Mouse (Mus musculus): Measurements from ENCODE around the gene Ppp2ca.

Ppp2ca gene

DNA sequence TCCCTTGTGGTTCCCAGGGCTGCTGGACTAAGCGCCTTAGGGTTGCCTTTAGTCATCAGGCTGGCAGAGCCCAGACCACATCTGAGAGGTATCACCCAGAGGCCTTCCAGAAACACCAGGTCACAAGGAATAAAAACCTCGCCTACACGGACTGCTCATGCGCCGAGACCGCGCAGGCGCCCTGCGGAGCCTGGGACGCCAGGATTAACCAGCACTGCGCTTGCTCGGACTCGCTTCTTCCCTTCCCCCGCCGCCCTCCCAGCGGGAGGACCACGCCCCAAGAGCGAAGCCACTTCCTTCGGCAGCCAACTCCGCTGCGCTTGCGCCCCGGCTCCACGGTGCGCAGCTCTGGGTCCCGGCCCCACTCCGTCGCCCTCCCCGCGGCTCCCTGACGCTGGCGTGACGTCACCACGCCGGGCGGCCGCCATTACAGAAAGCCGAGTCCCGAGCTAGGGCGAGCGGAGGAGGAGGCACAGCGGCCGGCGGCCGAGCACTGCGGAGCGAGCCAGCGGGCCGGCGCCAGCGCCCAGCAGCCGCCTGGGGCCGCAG, at the start of gene Ppp2ca:
Gene Ppp2ca, plus strand, starts transcription at position 284 of the 549 bp plus-strand sequence.
- DNase-seq (ENCODE audit: low spot score) = peak; percentile 98

DNA sequence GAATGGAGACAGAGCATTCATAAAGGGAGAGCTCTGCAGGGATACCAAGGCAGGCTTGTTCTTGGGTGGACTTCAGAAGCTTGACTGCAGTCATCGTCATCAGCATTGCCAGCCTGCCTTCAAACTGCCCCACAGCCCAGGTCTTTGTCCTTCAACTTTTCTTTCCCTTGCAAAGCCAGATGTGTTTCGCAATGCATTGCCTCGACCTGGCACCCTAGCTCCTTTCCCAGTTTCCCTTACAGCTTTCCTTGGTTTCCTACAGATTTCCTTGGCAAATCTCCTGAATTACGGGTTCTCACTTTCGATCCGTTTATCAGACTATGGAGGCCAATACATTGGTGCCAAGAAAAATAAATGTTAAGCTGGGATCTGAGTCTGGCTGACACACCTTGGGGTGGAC, 45.1 kb upstream of the Ppp2ca start:
- DNase-seq (ENCODE audit: low spot score) = no peak

DNA sequence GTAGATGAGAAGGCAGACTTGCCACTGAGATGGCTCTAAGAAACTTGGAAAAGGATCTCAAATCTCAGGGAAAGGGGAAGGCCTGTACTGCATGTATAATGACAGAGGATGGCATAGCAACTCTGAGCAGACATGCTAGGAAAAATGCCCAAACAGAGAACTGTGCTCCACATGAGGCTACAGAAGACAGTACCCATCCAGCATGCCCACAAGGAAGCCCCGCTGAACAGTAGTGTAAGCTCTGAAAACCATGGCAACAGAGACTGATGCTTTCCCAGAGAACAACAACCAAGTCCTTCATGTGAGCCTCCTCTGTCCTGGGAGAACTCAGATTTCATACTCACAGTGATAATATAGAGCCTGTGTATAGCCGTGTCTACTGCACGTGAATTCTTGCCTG, 43.8 kb upstream of the Ppp2ca start:
- no peak for DNase-seq (ENCODE audit: low spot score)

DNA sequence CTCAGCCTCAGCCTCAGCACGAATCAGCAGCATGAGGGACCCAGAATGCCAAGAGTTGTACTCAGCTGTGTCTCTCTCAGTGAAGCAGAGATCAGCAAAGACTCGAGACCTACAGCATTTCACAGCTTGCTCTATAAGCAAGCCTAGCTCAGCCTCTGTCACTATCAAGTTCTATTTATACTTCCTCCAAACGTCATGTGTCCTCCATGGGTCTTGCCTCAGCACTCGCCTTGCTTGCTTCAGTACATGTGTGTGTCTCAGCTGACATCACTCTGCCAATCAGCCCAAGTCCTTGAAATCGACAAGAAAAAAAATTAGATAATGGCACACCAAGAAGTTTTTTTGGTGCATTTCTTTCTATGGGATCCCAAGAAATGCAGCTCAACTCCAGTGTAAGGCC, 42.3 kb upstream of the Ppp2ca start:
- no peak for DNase-seq (ENCODE audit: low spot score)

DNA sequence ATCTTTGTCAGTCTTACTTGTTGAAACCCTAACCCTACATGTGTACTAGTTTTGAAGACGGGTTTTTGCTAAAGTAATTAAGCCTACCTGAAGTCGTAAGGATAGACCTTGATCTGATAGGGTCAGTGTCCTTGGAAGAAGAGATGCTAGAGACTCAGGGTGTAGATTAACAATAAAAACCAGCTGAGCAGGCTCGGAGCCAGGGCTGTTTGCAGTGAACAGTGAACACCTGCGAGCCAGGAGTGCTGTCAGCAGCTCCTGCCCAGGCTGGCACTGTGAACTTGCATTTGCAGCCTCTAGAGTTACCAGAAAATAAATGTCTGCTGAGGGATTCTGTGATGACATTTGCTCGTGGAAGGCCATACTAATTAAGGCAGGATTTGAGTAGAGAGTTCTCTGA, 39.5 kb upstream of the Ppp2ca start:
- no peak for DNase-seq (ENCODE audit: low spot score)

DNA sequence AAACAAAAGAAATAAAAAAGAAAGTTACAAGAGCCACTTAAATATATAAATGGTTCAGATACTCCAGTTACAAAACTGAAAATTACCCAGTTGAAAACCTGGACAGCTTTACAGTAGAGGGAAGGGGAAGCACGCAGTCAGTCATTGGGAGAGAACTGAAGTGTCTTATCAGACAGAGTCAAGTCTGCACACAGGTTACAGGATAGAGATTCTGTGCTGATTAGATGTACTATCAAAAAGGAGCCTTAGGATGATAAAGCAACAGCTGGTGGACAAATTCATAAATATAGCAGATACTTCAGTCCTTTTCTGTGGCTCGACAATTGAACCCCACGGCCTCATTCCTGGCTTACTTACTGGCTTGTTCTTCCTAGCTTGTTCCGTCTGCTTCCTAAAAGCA, 38.2 kb upstream of the Ppp2ca start:
- no peak for DNase-seq (ENCODE audit: low spot score)

DNA sequence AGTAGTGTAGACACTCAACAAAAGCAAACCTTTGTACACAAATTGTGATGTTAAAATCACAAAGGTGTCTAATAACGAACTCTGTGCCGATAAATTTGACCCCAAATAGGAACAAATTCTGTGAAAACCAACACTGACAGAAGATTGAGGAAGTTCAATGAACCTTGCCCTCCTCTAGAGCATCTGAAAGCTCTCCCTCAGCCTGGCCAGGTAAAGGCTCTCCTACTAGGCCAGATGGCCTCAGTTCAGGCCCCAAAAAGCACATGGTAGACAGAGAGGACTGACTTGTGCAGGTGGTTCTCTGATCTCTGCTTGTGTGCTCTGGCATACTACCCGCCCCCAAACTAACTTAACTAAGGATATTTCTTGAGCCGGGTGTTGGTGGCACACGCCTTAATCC, 36.1 kb upstream of the Ppp2ca start:
- no peak for DNase-seq (ENCODE audit: low spot score)

DNA sequence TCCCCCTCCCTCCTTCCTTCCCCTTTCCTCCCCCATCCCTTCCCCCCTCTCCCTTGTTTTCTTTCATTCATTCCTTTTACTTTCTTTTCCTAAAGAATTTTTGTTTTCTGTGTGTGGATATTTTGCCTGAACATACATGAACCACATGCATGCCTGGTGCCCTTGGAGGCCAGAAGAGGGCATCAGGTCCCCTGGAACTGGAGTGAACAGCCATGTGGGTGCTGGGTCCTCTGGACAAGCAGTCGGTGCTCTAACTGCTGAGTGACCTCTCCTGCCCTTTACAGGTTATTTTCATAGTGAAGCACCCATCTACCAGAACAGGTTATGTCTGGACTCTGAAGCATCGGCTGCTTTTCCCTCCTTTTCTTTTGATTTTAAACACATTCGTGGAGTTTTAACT, 34.1 kb upstream of the Ppp2ca start:
- DNase-seq (ENCODE audit: low spot score) = no peak

DNA sequence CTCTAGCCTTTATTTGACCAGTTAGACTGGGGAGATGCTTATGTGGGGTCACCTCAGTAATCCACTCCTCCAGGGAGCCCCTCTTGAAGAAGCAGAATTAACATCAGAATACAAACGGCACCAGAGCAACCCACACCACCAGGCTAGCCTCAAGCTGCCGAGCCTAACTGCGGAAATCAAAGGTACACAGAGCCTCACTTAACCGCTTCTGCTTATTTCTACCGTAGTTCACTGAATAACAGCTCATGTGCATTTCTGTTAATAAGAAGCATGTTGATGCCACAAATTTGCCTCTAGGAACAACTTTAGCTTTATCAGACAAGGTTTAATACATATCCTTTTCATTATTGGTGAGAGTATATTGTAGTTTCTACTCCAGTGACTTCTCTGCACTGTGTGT, 32.6 kb upstream of the Ppp2ca start:
- DNase-seq (ENCODE audit: low spot score) = no peak

DNA sequence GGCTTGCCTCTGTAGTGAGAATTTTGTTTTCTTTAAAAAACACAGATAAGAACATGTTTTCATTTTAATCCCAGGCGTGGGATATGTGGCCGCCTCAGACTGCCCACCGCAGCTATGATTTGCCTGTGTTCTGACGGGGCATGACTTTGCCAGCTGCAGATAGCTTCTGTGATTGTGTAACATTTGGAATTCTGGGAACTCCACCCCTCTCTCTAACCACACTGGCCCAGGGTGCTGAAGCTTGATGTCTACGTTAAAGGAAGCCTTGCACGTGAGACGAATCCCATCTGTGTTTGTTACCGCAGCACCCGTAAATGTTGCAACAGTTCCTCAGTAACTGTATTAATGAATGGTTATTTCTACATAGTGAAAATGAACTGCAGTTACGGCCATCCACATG, 26.7 kb upstream of the Ppp2ca start:
- DNase-seq (ENCODE audit: low spot score) = no peak

DNA sequence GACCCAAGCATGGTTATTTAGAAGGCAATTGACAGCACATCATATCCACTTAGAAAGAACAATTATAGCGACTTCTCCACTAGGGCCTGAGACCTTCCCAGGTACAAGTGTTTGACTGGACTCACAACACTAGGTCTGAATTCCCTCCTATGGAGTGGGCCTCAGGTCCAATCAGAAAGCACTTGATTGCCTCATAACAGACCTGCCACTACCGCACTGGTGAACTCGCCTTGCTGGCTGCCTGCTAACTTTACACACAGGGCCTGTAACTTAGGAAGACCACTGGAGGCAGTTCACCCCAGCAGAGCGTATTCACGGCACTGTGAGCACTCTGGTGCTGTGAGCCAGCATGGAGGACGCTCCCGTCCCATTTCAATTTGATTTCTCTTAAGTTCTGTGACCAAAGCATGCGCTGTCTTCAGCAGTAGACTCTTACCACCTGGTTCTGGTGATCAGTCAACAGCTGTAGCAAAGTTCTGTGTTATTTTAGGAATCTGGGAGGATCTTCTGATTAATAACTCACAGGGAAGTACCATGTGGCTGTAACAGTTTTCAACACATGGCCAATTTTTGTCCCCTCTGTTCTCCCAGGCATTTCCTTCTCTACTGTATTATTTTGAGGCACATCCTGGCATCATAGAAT, 24.8 kb upstream of the Ppp2ca start:
- DNase-seq (ENCODE audit: low spot score) = no peak

DNA sequence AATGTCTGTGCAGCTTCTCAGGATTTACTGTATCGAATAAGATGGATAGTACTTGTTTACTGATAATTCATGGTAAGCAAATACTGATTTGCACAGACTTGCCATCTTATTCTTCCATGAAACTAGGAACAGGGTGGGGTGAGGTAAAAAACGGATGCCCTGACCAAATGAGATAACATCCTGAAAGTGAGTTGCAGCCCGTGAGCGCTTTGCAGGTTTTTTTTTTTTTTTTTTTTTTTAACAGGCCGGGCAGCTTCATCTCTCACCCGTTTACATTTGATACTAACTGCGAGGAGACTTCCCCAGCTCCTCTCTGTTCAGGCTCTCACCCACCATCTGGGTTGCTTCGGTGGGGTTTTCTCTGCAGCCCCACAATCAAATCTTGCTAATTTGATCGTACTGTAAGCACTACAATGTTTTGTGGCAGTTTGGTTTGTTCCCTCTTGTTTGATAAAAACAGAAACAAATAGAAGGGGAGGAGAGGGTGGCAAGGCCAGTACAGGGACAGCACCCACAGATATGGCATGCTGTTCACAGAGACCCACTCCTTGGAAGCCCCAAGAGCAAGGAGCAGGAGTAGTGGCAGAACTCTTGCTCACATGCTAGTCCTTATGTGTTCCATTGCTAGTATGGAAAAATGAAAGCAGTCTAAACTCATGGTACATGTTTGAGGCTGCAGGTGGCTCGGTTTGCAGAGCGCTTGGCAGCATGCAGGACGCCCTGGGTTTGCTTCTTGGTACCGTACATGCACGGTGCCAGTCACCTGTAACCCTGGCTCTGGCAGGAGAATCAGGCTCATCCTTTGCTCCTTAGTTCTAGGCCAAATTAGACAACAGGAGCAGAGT, 23.6 kb upstream of the Ppp2ca start:
- DNase-seq (ENCODE audit: low spot score) = peak; percentile 31

DNA sequence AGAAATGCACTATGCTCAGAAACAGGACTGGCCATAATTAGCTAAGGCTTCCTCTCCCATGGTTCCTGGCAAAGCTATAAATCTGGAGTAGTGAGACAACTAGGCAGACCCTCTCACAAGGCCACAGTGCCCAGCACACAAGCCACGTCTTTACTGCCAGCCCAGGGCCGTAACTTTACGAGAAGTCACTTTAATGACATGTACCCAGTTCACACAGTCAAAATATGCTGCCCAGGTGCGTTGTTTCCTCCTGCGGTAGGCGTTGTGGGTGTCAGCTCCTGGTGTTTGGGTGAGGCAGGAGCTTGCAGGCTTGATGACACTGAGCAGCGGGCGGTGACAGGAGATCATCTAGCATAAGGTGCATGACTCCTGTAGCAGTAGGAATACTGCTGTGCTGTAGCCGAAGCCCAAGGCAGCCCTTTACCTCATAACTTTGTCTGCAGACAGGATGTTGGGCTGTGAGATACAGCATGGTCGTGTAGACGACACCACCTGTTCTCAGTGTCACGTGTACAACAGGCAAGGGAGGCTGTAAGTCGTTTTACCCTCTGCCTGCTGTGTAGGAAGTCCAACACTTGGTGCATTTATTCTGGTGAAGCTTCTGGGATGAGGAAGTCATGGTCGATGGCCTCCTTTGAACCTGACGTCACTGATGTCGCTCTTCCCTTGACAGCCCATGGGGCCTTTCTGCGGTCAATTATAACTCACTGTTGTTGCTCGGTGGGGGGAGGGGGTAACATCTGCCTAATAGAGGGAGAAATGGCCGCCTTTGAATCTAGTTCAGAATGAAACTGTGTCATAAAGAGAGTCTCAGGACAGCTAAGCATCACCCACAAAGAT, 22.5 kb upstream of the Ppp2ca start:
- no peak for DNase-seq (ENCODE audit: low spot score)

DNA sequence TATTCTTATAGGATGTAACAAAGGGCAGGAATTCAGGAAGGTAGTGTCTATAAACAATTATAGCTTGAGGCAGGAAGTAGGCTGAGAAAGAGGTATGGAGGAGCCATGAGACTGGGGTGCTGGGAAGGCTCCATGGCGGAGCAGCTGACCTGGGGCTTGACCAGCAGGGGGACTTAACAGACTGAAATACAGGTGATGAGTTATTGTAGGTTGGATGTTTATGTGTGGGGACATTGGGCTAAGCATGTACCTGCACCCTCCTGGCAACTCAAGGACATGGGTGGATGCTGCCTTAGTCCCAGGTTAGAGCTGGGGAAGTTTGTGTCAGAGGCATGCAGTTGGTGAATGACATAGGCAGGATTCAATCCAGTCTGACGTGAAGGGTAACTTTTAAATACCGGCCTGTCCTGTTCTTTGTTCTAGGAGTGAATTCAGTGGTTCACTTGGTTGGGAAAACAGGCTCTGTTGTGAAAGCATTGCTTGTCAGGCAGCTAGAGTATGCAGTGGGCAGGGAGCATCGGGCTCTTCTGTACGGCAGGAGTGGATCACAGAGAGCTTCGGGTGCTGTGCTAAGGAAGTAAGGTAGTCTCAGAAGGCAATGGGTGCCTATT, 21.6 kb upstream of the Ppp2ca start:
- DNase-seq (ENCODE audit: low spot score) = no peak

DNA sequence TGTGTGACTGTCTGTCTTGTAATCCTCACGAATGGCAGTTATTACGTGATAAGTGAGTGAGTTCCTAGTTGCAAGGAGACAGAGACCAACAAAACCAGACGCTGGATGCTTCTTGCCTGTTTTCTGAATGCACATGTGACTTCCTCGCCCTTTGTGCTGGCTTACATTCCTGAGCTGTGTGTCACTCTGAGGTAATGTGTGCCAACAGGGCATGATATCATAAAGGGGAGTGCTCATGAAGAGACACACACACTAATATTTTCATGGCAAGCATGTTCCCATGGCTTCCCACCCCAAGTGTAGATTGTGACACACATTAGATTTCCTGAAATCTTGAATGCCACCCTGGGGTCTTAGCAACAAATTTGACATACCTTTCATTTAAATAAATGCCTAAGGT, 20.5 kb upstream of the Ppp2ca start:
- no peak for DNase-seq (ENCODE audit: low spot score)

DNA sequence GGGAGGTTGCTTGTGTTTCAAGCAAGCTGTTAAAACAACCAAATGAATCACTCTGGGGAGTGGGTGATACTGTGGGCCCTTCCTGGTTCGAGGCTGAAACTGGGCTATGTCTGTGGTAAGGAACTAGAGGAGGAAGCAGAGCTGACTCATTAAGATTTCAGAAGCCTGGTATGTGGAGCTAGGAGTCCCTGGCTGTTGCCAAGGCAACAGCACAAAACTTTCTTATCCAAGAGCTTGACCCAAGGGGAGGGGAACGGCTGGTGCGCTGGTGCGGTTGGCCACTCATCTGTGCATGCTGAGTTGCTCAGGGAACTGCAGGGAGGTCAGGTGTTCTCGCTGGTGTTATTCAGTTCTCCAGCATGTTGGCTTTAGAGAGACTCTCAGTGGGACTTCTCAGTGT, 18.5 kb upstream of the Ppp2ca start:
- DNase-seq (ENCODE audit: low spot score) = peak; percentile 38

DNA sequence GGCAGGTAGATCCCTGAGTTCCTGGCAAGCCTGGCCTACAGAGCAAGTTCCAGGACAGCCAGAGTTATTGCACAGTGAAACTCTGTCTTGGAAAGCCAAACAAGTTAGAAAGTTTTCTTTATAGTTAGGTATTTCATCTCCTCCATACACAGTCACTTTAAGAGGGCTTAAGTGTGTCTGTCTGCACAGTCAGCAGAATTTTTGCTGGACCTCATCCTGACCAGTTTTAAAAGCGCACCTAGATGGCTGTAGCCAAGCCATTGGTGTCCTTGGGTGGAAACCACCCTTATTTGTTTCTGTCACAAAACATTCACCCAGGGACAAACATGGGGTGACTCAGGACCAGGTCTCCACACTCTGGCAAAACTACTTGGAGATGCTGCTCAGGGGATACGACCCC, 17.8 kb upstream of the Ppp2ca start:
- DNase-seq (ENCODE audit: low spot score) = no peak

DNA sequence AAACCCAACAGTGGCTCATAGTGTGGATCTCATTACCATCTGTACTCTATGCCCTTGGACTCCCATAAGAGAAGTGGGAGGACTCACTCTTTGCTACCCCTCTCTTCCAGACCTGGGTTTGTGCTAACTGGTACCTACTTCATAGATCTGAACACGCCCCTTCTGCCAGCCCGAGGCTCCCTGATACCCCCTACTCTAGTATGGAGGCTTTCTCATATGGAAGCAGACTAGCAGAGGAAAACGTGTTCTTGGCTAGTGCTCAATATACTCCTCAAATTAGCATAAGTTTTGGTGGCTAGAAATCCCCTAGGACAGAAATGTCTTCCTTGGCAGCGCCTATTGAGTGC, 12.7 kb upstream of the Ppp2ca start:
- no peak for DNase-seq (ENCODE audit: low spot score)

DNA sequence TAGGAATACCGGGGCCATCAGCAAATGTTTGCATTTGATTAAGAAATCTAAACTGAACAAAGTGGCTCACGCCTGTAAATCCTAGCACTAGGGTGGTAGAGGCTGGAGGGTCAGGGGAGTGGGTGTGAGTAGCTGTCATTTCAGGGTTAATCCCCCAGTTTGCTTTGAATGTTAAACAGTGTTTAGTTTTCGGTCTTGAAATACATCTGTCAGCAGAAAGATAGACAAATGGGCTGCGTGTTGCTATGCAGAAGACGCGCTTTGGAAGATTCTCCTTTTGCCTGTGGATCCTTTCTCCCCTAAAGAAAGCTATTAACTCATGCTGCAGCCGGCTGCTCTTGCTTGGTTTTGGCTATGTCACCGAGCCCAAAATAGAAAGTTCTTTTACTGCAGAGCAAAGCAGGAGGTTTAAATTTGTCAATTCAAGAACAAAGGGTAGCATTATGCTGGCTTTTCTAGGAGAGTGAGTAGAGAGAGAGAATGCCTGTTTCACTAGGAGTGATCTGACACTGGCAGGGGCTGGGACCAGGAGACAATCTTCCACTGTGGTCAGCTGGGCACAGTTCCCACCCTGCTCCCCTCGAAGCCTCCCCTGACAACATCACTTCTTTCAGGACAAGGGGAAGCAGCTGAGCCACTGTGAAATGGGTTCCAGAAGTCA, 12.1 kb upstream of the Ppp2ca start:
- DNase-seq (ENCODE audit: low spot score) = no peak

DNA sequence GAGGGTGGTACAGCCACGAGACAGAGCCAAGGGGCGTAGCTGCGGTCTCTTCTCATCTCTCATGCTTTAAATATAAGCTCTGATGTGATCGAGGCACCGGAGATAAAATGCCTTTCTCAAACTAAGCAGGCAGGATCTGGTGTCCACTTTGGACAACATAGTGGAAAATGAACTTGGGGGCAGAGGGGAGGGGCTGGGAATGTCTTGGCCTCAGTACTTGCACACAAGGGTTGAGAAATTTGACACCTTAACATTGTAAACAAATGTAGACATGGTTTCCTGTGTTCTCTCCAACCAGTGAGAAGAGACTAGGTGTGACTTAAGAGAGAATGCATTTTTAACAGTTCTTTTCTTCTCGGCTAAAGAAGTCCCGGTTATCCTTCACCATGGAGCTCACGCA, 9.2 kb upstream of the Ppp2ca start:
- DNase-seq (ENCODE audit: low spot score) = no peak

DNA sequence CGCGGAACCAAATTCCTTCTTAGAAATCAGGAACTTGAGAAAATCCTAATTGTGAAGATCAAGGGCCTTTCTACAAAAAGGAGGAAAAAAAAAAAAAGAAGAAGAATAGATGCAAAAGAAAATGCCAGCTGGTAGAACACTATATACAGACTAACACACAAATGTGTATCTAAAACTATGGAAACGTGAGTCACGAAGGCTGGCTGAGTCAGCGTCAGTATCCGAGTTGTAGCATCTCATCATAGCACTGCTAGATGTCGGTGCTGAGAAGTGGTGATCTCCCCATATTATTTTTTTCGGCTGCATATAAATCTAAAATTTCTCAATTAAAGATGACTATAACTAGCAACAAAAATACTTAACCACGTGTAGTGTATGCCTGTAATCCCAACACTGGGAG, 7.2 kb upstream of the Ppp2ca start:
- DNase-seq (ENCODE audit: low spot score) = no peak

DNA sequence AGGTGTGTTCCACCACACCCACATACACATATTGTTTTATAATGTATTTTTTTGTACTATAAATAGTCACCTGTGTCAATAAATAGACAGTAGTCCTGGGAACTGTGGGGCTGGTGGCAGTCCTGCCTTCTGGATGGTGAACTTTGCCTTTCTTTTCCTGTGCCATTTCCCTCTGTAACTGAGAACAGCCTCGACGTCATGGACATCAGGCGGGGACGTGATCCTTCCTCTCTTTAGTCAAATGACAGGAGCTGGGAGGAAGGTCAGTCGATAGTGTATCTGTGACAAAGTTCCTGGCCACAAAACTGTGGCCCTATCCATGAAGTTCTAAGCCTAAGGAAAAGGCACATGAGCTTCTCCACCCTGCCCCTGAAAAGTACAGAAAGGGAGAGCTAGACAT, 3.9 kb upstream of the Ppp2ca start:
- DNase-seq (ENCODE audit: low spot score) = no peak
